Mouse (Mus musculus) embryonic facial prominence, embryonic 10.5 days (tissue): ENCODE measurements around the gene Ctla2b. TPM values are rescaled to one million over a fixed set of nuclear protein-coding genes. Genes with fewer than 3 reads are reported as not detected.
A peak's percentile ranks its signal among the peaks of the same experiment; 100 is the strongest.
"Not testable (repeated sequence)": the region's sequence is repeated elsewhere in the genome, so short reads cannot be mapped to it uniquely, and the experiment has no call there.

Experiments used
- DNase-seq: peaks from one replicate; pipeline ENCODE4 v3.0.0-alpha.2; 2017; ENCODE audit warnings: low spot score
- H3K27ac ChIP-seq: fragments of 300-500 bp; sonication (generic); replicated peaks from 2 replicates; pipeline ENCODE4 v1.5.1; 2016; ENCODE audit warnings: mild to moderate bottlenecking
- H3K27me3 ChIP-seq: fragments of 300-500 bp; sonication (generic); replicated peaks from 2 replicates; pipeline ENCODE4 v1.6.1; 2016; ENCODE audit warnings: low read depth, mild to moderate bottlenecking; ENCODE audit not compliant: poor library complexity, severe bottlenecking
- H3K36me3 ChIP-seq: fragments of 300-500 bp; sonication (generic); replicated peaks from 2 replicates; pipeline ENCODE4 v1.6.1; 2016; ENCODE audit warnings: mild to moderate bottlenecking, moderate library complexity
- H3K4me1 ChIP-seq: fragments of 300-500 bp; sonication (generic); 2 replicates; pipeline ENCODE4 v1.6.1; 2016
- H3K4me3 ChIP-seq: fragments of 300-500 bp; sonication (generic); 2 replicates; pipeline ENCODE4 v1.5.1; 2016; ENCODE audit warnings: mild to moderate bottlenecking, moderate library complexity
- H3K9me3 ChIP-seq: fragments of 300-500 bp; sonication (generic); 2 replicates; pipeline ENCODE4 v1.6.1; 2016; ENCODE audit warnings: mild to moderate bottlenecking
- WGBS: fragments of 180-500 bp; shearing (Covaris S2); methylation state at CpG from one replicate; pipeline ENCODE4 v1.1.7; 2016; 5-methylcytosine and 5-hydroxymethylcytosine counted together
- polyA plus RNA-seq: library from polyadenylated mRNA; unstranded; fragments of >200 nt; fragmentation: Nextera tagmentation; extraction: Ambion mirVana; gene quantifications from 2 replicates; pipeline ENCODE4 v1.2.1, GENCODE M21; 2016

Gene Ctla2b
- 0.80 and 1.7 TPM in 2 replicates for polyA plus RNA-seq

DNA sequence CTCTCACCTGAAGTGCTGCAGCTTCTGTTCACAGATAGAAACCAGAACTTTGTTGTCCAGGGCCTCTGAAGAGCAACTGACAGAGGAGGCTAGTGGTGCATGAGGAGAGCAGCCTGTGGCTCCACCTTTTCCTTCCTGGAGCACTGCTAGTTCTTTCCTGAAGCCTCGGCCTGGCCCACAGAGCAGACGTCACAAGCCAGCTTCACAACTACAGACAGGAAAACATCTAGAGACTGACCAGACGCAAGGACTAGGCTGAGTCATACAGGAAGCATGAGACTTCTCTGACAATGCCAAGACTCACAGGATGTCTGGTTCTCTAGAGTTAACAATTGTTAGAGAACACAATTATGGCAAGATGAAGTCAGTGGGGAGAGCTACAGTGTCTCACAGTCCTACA, at the start of gene Ctla2b:
TSS of gene Ctla2b (minus strand) at position 120 of the 400 bp plus-strand sequence.
- Histone ChIP-seq H3K4me3 (no peak within 1 kb of the TSS), H3K27ac (no peak within 1 kb of the TSS), H3K9me3 (peaks cover 15% of the 10 kb centered on the region; the same call in 1 of the 2 replicates), H3K4me1 (no peaks in the 10 kb centered on the region), H3K36me3 (no peaks in the 10 kb centered on the region), H3K27me3 (no peaks in the 10 kb centered on the region)
- peak; percentile 8 for DNase-seq
- 77% methylated on average over 3 of the region's 3 CpGs for WGBS

DNA sequence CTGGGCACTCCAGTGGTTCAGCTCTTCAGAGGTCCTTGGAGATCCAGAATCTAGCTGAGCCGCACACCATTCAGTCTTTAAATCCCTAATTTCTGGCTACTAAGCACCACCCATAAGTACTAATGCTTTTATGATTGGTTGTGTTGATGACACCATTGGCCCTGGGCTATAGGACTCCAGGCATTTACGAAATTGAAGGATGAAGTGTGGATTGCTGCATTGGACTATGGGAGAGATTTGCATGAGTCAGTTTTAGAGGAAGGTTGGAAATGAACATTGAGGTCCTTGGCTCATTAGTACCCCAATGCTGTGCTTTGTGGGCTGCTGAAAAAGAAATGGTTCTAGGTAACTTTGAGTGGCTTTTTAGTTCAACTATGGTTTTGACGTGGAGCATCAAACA, 44.6 kb upstream of the Ctla2b start, which contains the start of gene Tpbpa:
TSS of gene Tpbpa (minus strand) at position 101 of the 400 bp plus-strand sequence.
- not testable (repeated sequence) for H3K27ac ChIP-seq, H3K27me3 ChIP-seq, DNase-seq, H3K4me3 ChIP-seq, H3K36me3 ChIP-seq, H3K4me1 ChIP-seq
- H3K9me3 ChIP-seq, result peaks cover 31% of the 10 kb centered on the region
- WGBS, result 85% methylated on average over 3 of the region's 3 CpGs

DNA sequence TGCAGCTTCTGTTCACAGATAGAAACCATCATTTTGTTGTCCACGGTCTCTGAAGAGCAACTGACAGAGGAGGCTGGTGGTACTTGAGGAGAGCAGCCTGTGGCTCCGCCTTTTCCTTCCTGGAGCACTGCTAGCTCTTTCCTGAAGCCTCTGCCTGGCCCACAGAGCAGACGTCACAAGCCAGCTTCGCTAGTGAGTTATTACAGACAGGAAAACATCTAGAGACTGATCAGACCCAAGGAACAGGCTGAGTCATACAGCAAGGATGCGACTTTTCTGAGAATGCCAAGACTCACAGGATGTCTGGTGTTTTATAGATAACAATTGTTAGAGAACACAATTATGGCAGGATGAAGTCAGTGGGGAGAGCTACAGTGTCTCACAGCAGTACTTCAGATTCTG, 39.3 kb upstream of the Ctla2b start, which contains the start of the genes Gm49391 and Ctla2a:
TSS of gene Gm49391 (minus strand) at position 72 of the 402 bp plus-strand sequence.
TSS of gene Ctla2a (minus strand) at position 126 of the 402 bp plus-strand sequence.
- WGBS, result 67% methylated on average over 5 of the region's 5 CpGs
- H3K36me3 ChIP-seq, result no peaks in the 10 kb centered on the region
- DNase-seq, result peak; percentile 7

DNA sequence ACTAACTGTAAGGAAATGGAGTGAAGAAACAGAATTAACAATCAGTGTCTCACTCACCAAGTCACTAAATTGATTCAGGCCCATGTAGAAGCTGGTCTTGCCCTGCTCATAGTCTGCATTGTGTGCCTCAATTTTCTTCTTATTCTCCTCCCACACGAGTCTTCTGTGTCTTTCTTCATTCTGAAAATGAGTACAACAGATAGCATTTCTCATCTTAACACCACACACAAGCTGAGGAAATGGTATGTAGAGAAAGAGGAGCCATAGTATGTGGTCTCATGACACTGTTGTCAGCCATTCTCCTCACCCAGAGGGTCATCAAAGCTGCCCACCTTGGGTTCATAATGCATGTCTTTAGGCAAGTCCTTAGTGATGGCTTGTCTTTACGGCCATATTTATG, 38.2 kb upstream of the Ctla2b start, which contains the start of gene Gm49393:
TSS of gene Gm49393 (minus strand) at position 101 of the 400 bp plus-strand sequence.
- WGBS, result 79% methylated on average over 2 of the region's 2 CpGs
- not testable (repeated sequence) for H3K4me1 ChIP-seq, DNase-seq, H3K27ac ChIP-seq, H3K27me3 ChIP-seq, H3K4me3 ChIP-seq, H3K36me3 ChIP-seq
- H3K9me3 ChIP-seq, result peaks cover 16% of the 10 kb centered on the region; the same call in 1 of the 2 replicates

More for the DNA sequence above, 39.3 kb upstream of the Ctla2b start, which contains the start of the genes Gm49391 and Ctla2a:
- Histone ChIP-seq H3K4me1 (no peaks in the 10 kb centered on the region), H3K27ac (no peak within 1 kb of the TSS), H3K9me3 (peaks cover 19% of the 10 kb centered on the region; the same call in 1 of the 2 replicates), H3K27me3 (no peaks in the 10 kb centered on the region), H3K4me3 (no peak within 1 kb of the TSS)

DNA sequence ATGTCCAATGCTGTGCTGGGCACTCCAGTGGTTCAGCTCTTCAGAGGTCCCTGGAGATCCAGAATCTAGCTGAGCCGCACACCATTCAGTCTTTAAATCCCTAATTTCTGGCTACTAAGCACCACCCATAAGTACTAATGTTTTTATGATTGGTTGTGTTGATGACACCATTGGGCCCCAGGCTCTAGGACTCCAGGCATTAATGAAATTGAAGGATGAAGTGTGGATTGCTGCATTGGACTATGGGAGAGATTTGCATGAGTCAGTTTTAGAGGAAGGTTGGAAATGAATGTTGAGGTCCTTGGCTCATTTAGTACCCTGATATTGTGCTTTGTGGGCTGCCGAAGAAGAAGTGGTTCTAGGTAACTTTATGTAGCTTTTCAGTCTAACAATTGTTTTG, 7.5 kb upstream of the Ctla2b start, which contains the start of gene Tpbpb:
TSS of gene Tpbpb (minus strand) at position 101 of the 400 bp plus-strand sequence.
- H3K27me3 ChIP-seq, H3K36me3 ChIP-seq, DNase-seq, H3K4me3 ChIP-seq, H3K27ac ChIP-seq, H3K4me1 ChIP-seq: not testable (repeated sequence)
- peaks cover 14% of the 10 kb centered on the region; the same call in 1 of the 2 replicates for H3K9me3 ChIP-seq
- WGBS, result 93% methylated on average over 2 of the region's 2 CpGs

DNA sequence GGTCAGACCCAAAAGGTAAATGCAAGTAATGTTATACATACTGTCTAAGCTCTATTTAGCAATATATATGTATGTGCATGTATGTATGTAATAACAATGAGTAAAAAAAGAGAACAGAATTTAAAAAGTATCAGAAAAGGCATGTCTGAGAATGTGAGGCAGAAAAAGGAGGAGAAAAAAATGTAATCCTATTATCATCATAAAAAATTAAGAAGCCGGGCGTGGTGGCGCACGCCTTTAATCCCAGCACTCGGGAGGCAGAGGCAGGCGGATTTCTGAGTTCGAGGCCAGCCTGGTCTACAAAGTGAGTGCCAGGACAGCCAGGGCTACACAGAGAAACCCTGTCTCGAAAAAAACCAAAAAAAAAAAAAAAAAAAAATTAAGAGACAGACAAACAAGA, 453 bp downstream of the Ctla2b start, which contains the start of gene Gm49392:
TSS of gene Gm49392 (minus strand) at position 101 of the 400 bp plus-strand sequence.
- 80% methylated on average over 8 of the region's 8 CpGs for WGBS
- DNase-seq, H3K27ac ChIP-seq, H3K4me1 ChIP-seq, H3K27me3 ChIP-seq, H3K4me3 ChIP-seq, H3K36me3 ChIP-seq: not testable (repeated sequence)
- H3K9me3 ChIP-seq, result peaks cover 11% of the 10 kb centered on the region; the same call in 1 of the 2 replicates

DNA sequence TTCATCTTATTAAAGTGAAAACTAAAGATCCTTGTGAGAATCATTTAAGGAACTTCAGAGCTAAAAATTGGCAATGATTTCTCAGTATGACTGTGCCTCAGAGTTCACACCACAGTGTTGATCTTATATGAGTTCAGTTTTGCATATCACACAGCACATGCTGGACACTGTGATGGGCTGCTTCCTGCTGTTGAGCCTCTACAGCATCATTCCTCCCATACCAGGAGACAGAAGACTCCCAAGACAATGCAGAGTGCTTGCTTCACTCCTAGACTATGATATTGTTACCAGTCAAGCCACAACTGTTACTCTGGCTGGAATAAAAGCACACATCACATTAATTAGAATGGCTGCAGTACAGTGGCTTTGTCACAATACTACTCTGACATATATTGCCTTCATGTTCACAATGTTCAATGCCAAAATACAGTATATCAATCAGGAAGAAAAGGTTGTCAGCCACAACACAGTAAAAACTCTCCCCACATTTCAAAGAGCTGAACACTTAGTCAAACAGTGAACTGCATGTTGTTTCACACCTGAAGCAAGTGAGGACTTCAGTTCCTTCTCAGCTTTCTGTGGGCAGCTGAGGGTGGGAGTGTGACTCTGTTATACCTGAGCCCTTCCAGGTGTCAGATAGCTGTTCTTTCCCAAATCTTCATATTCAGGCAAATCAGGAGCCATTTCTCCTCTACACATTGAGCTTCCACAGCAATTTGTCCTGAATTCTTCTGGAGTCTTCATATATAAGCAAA, 1.7 kb downstream of the Ctla2b start:
- DNase-seq, result no peak
- H3K4me1 ChIP-seq, result no peaks in the 10 kb centered on the region
- H3K9me3 ChIP-seq, result peaks cover 11% of the 10 kb centered on the region; the same call in 1 of the 2 replicates
- H3K4me3 ChIP-seq, result no peak overlapping the region
- no peaks in the 10 kb centered on the region for H3K27me3 ChIP-seq
- no peak overlapping the region for H3K27ac ChIP-seq
- no peaks in the 10 kb centered on the region for H3K36me3 ChIP-seq

DNA sequence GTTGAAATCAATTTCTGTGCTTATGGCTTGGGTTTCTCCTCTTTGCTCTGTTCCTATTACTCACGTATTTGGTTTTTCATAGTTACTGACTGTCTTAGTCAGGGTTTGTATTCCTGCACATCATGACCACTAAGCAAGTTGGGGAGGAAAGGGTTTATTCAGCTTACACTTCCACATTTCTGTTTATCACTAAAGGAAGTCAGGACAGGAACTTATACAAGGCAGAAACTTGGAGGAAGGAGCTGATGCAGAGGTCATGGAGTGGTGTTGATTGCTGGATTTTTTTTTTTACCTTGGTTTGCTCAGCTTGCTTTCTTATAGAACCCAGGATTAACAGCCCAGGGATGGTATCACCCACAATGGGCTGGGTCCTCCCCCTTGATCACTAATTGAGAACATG, 4.9 kb downstream of the Ctla2b start:
- Histone ChIP-seq H3K27me3 (no peaks in the 10 kb centered on the region), H3K4me3 (no peak overlapping the region), H3K9me3 (peaks cover 5% of the 10 kb centered on the region; the same call in 1 of the 2 replicates), H3K36me3 (no peaks in the 10 kb centered on the region), H3K4me1 (no peaks in the 10 kb centered on the region), H3K27ac (no peak overlapping the region)
- WGBS, result 87% methylated on average over 1 of the region's 1 CpGs
- DNase-seq, result no peak

DNA sequence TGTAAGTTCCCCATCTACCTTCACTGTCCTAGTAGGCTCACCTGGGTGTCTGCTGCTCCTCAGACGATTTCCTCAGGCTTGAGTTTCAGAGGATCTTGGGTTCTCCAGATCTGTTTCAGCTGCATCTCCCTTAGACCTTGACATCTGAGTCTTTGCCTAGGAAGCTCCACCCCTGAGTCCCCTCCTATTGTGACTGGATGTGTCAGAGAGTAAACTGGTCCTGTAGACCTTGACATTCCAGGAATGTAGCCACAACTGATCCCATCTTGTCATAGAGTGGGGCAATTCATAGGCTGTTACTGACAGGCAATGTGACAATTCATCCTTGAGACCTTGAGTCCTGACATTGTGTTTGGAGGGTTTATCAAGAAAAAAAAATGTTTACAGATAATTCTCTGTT, 33.0 kb downstream of the Ctla2b start, which contains the start of gene 4930486L24Rik:
TSS of gene 4930486L24Rik (minus strand) at position 195 of the 400 bp plus-strand sequence.
- no peaks in the 10 kb centered on the region for H3K27me3 ChIP-seq
- WGBS, result 61% methylated on average over 1 of the region's 1 CpGs
- no peak within 1 kb of the TSS for H3K4me3 ChIP-seq
- H3K9me3 ChIP-seq, result 0 out of 2 replicates have a peak, but pooled peaks cover 6% of the 10 kb centered on the region
- H3K36me3 ChIP-seq, result no peaks in the 10 kb centered on the region
- H3K4me1 ChIP-seq, result no peaks in the 10 kb centered on the region
- DNase-seq, result no peak
- no peak within 1 kb of the TSS for H3K27ac ChIP-seq

DNA sequence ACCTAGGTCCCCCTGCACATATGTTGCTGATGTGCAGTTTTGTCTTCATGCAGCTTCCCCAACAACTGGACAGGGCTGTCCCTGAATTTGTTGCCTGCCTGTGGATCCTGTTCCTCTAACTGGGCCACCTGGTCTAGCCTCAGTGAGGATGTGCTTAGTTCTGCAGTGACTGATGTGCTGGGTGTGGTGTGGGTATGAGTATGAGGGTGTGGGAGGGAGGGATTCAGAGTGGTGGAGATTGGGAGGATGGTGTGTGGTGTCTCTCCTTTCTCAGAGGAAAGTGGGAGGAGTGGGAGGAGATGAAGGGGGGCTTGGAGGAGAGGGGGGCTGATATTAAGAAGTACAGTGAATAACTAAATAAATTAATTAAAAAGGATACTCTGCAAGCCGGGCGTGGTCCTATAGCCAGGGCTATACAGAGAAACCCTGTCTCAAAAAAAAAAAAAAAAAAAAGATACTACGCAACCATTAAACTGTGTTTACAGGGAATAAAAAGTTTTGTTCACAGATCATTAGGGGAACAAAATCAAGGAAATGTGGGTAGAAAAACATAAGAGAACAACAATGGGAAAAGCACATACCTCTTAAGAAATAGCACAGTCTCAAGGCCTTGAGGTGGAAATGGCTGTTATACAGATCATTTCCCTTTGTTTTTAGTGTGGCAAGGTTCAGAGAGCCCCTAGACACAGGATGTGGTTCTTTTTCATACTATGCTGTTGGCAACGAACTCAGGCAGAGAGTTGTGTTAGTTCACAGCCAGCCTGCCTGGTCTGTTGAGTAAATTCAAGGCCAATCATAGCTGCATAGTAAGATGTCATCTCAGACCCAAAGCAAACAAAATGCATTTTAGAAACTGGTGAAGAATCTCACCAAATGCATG, 48.8 kb downstream of the Ctla2b start:
- Histone ChIP-seq H3K4me3 (no peak overlapping the region), H3K4me1 (no peaks in the 10 kb centered on the region), H3K36me3 (no peaks in the 10 kb centered on the region), H3K27ac (no peak overlapping the region), H3K9me3 (no peaks in the 10 kb centered on the region), H3K27me3 (no peaks in the 10 kb centered on the region)
- DNase-seq, result no peak
- WGBS, result 87% methylated on average over 4 of the region's 4 CpGs
